Mouse (Mus musculus): ENCODE data around the gene Dgkd. TPM values are rescaled to one million over a fixed set of nuclear protein-coding genes. Genes with fewer than 3 reads are reported as not detected.

The Dgkd gene
- polyA plus RNA-seq, 1 experiment from 2014 or later, result 19.7 TPM

GRCm38 (mm10) chr1:87849278-87849677 lies 3.8 kb upstream of the Dgkd start:
- Histone ChIP-seq H3K36me3 (no peaks in the 10 kb centered on the region), H3K4me1 (replicated peaks) (peaks cover 27% of the 10 kb centered on the region), H3K9me3 (replicated peaks) (no peaks in the 10 kb centered on the region), H3K27me3 (no peaks in the 10 kb centered on the region), H3K9ac (no peak overlapping the region), H3K27ac (no peak overlapping the region), H3K4me2 (no peak overlapping the region), H3K4me3 (no peak overlapping the region)
- WGBS, result 58% methylated on average over 5 of the region's 5 CpGs
- no peak for ATAC-seq (replicated peaks; ENCODE audit: insufficient number of reproducible peaks, insufficient read depth, low FRiP score, low read depth)

- Histone ChIP-seq H3K27ac (no peak overlapping the region), H3K9ac (no peak overlapping the region), H3K27me3 (no peaks in the 10 kb centered on the region), H3K36me3 (no peaks in the 10 kb centered on the region), H3K4me2 (no peak overlapping the region), H3K4me3 (no peak overlapping the region), H3K4me1 (replicated peaks) (peaks cover 43% of the 10 kb centered on the region), H3K9me3 (replicated peaks) (no peaks in the 10 kb centered on the region)
- ATAC-seq (replicated peaks; ENCODE audit: insufficient number of reproducible peaks, insufficient read depth, low FRiP score, low read depth), result no peak
- WGBS, result 86% methylated on average over 3 of the region's 3 CpGs
Observed at GRCm38 (mm10) chr1:87851344-87851743, 1.7 kb upstream of the Dgkd start.

- peak overlapping the region; percentile 73 for H3K4me2 ChIP-seq
- 44% methylated on average over 5 of the region's 5 CpGs for whole genome bisulfite sequencing
- no peaks in the 10 kb centered on the region for H3K27me3 ChIP-seq
- H3K4me1 ChIP-seq (replicated peaks), result peaks cover 45% of the 10 kb centered on the region
- no peaks in the 10 kb centered on the region for H3K36me3 ChIP-seq
- peak overlapping the region; percentile 27; the same call in 1 of the 2 replicates for H3K27ac ChIP-seq
- H3K9ac ChIP-seq, result peak overlapping the region; percentile 41
- no peak for ATAC-seq (replicated peaks; ENCODE audit: insufficient number of reproducible peaks, insufficient read depth, low FRiP score, low read depth)
- peak overlapping the region; percentile 91 for H3K4me3 ChIP-seq
- no peaks in the 10 kb centered on the region for H3K9me3 ChIP-seq (replicated peaks)
Observed at GRCm38 (mm10) chr1:87852081-87852790, 851 bp upstream of the Dgkd start.

- H3K27me3 ChIP-seq, result no peaks in the 10 kb centered on the region
- H3K27ac ChIP-seq, result peak overlapping the region; percentile 79
- peak overlapping the region; percentile 73 for H3K4me2 ChIP-seq
- ATAC-seq (replicated peaks; ENCODE audit: insufficient number of reproducible peaks, insufficient read depth, low FRiP score, low read depth), result peak; percentile 40
- no peaks in the 10 kb centered on the region for H3K36me3 ChIP-seq
- WGBS, result 1% methylated on average over 47 of the region's 48 CpGs
- H3K4me1 ChIP-seq (replicated peaks), result peaks cover 41% of the 10 kb centered on the region
- H3K9ac ChIP-seq, result peak overlapping the region; percentile 95
- no peaks in the 10 kb centered on the region for H3K9me3 ChIP-seq (replicated peaks)
- peak overlapping the region; percentile 91 for H3K4me3 ChIP-seq
Observed at GRCm38 (mm10) chr1:87853601-87854361, 694 bp downstream of the Dgkd start.

- Histone ChIP-seq H3K27me3 (no peaks in the 10 kb centered on the region), H3K9me3 (replicated peaks) (no peaks in the 10 kb centered on the region), H3K36me3 (no peaks in the 10 kb centered on the region), H3K4me3 (peak overlapping the region; percentile 91), H3K4me1 (replicated peaks) (peaks cover 43% of the 10 kb centered on the region), H3K9ac (peak overlapping the region; percentile 95), H3K4me2 (peak overlapping the region; percentile 73), H3K27ac (no peak overlapping the region)
- 24% methylated on average over 6 of the region's 6 CpGs for WGBS
- no peak for ATAC-seq (replicated peaks; ENCODE audit: insufficient number of reproducible peaks, insufficient read depth, low FRiP score, low read depth)
Observed at GRCm38 (mm10) chr1:87854411-87854810, 1.3 kb downstream of the Dgkd start.

GRCm38 (mm10) chr1:87854851-87855251 lies 1.8 kb downstream of the Dgkd start:
- WGBS, result 36% methylated on average over 2 of the region's 2 CpGs
- H3K4me2 ChIP-seq, result peak overlapping the region; percentile 73
- H3K9ac ChIP-seq, result peak overlapping the region; percentile 17; the same call in 1 of the 2 replicates
- H3K36me3 ChIP-seq, result no peaks in the 10 kb centered on the region
- H3K4me1 ChIP-seq (replicated peaks), result peaks cover 43% of the 10 kb centered on the region
- H3K9me3 ChIP-seq (replicated peaks), result no peaks in the 10 kb centered on the region
- ATAC-seq (replicated peaks; ENCODE audit: insufficient number of reproducible peaks, insufficient read depth, low FRiP score, low read depth), result no peak
- no peak overlapping the region for H3K27ac ChIP-seq
- H3K4me3 ChIP-seq, result peak overlapping the region; percentile 91
- H3K27me3 ChIP-seq, result no peaks in the 10 kb centered on the region

GRCm38 (mm10) chr1:87855522-87855921 lies 2.4 kb downstream of the Dgkd start:
- H3K36me3 ChIP-seq, result no peaks in the 10 kb centered on the region
- ATAC-seq (replicated peaks; ENCODE audit: insufficient number of reproducible peaks, insufficient read depth, low FRiP score, low read depth), result no peak

GRCm38 (mm10) chr1:87856823-87857222 lies 3.7 kb downstream of the Dgkd start:
- no peak overlapping the region for H3K27ac ChIP-seq
- WGBS, result 57% methylated on average over 3 of the region's 3 CpGs

More at GRCm38 (mm10) chr1:87855522-87855921, 2.4 kb downstream of the Dgkd start:
- no peak overlapping the region for H3K4me3 ChIP-seq
- H3K9ac ChIP-seq, result no peak overlapping the region
- H3K27me3 ChIP-seq, result no peaks in the 10 kb centered on the region
- no peak overlapping the region; the same call in 1 of the 2 replicates for H3K4me2 ChIP-seq
- no peaks in the 10 kb centered on the region for H3K9me3 ChIP-seq (replicated peaks)
- WGBS, result 78% methylated on average over 1 of the region's 1 CpGs
- no peak overlapping the region for H3K27ac ChIP-seq
- peaks cover 43% of the 10 kb centered on the region for H3K4me1 ChIP-seq (replicated peaks)

GRCm38 (mm10) chr1:87858031-87858430 lies 4.9 kb downstream of the Dgkd start:
- 70% methylated on average over 1 of the region's 1 CpGs for WGBS
- Histone ChIP-seq H3K4me2 (no peak overlapping the region), H3K27me3 (no peaks in the 10 kb centered on the region), H3K4me3 (no peak overlapping the region), H3K9ac (no peak overlapping the region), H3K36me3 (no peaks in the 10 kb centered on the region), H3K27ac (no peak overlapping the region), H3K9me3 (replicated peaks) (no peaks in the 10 kb centered on the region), H3K4me1 (replicated peaks) (peaks cover 42% of the 10 kb centered on the region)
- no peak for ATAC-seq (replicated peaks; ENCODE audit: insufficient number of reproducible peaks, insufficient read depth, low FRiP score, low read depth)

More at GRCm38 (mm10) chr1:87856823-87857222, 3.7 kb downstream of the Dgkd start:
- no peaks in the 10 kb centered on the region for H3K36me3 ChIP-seq
- H3K9me3 ChIP-seq (replicated peaks), result no peaks in the 10 kb centered on the region
- H3K27me3 ChIP-seq, result no peaks in the 10 kb centered on the region
- H3K9ac ChIP-seq, result no peak overlapping the region
- no peak overlapping the region for H3K4me3 ChIP-seq
- no peak overlapping the region for H3K4me2 ChIP-seq
- peaks cover 43% of the 10 kb centered on the region for H3K4me1 ChIP-seq (replicated peaks)
- no peak for ATAC-seq (replicated peaks; ENCODE audit: insufficient number of reproducible peaks, insufficient read depth, low FRiP score, low read depth)

GRCm38 (mm10) chr1:87858529-87858928 lies 5.4 kb downstream of the Dgkd start:
- peaks cover 42% of the 10 kb centered on the region for H3K4me1 ChIP-seq (replicated peaks)
- H3K36me3 ChIP-seq, result no peaks in the 10 kb centered on the region
- H3K27me3 ChIP-seq, result no peaks in the 10 kb centered on the region
- no peak overlapping the region for H3K27ac ChIP-seq
- no peak overlapping the region for H3K4me3 ChIP-seq
- no peaks in the 10 kb centered on the region for H3K9me3 ChIP-seq (replicated peaks)
- 84% methylated on average over 2 of the region's 2 CpGs for WGBS
- H3K9ac ChIP-seq, result no peak overlapping the region
- no peak for ATAC-seq (replicated peaks; ENCODE audit: insufficient number of reproducible peaks, insufficient read depth, low FRiP score, low read depth)
- H3K4me2 ChIP-seq, result no peak overlapping the region

- no peak overlapping the region for H3K4me2 ChIP-seq
- no peak for ATAC-seq (replicated peaks; ENCODE audit: insufficient number of reproducible peaks, insufficient read depth, low FRiP score, low read depth)
- 65% methylated on average over 3 of the region's 3 CpGs for WGBS
Observed at GRCm38 (mm10) chr1:87863602-87864001, 10.5 kb downstream of the Dgkd start.

More at GRCm38 (mm10) chr1:87863602-87864001, 10.5 kb downstream of the Dgkd start:
- no peaks in the 10 kb centered on the region for H3K9me3 ChIP-seq (replicated peaks)
- H3K9ac ChIP-seq, result no peak overlapping the region
- H3K36me3 ChIP-seq, result no peaks in the 10 kb centered on the region
- H3K4me1 ChIP-seq (replicated peaks), result peaks cover 19% of the 10 kb centered on the region
- no peak overlapping the region for H3K27ac ChIP-seq
- no peak overlapping the region for H3K4me3 ChIP-seq
- no peaks in the 10 kb centered on the region for H3K27me3 ChIP-seq

All from heart, embryonic 15.5 days (tissue).